Mouse (Mus musculus): Measurements from ENCODE around the gene Adgrg1.
"Not testable (repeated sequence)": the region's sequence is repeated elsewhere in the genome, so short reads cannot be mapped to it uniquely, and the experiment has no call there.

The Adgrg1 gene

DNA sequence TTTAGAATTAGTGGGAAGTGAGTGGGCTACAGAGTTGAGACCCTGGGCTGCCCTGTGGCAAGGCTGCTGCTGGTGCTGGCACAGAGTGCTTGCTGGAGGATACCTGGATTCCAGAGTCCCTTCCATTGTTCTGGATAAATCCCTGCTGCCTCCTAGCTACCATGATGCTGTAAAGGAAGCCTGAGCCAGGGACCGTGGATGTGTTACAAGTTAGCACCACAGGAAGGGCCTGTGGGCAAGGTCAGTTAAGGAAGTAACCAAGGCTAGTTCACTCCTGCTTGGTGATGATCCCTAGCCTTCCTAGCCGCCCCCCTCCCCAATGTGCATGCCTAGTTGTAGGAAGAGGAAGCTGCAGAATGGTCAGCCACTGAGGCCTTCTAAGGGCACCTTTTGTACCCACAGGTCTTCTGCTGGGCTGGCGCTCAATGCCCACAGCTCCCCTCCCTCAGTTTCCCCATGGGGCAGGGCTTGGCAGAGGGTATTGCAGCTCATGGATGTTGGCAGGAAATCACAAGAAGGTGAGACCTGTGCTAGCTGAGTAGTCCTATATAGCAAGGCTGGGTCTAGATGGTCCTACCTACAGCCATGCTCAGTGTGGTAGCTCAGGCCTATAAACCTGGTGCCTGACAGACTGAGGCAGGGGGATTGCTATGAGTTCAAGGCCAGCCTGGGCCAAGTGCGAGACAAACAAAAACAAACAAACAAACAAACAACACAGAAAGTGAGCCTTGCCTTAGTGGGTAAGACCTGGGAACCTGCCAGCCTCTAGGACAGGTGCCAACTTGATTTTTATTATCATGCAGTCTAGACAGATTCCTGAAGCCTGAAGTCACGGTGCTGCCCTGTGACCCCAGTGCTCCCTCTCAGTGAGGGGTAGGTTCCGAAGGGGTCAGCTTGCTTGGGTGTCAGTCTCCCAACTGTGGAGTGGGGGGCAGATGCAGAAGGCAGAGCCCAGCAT lies 22.6 kb downstream of the Adgrg1 start:
- peak; percentile 90 for DNase-seq

DNA sequence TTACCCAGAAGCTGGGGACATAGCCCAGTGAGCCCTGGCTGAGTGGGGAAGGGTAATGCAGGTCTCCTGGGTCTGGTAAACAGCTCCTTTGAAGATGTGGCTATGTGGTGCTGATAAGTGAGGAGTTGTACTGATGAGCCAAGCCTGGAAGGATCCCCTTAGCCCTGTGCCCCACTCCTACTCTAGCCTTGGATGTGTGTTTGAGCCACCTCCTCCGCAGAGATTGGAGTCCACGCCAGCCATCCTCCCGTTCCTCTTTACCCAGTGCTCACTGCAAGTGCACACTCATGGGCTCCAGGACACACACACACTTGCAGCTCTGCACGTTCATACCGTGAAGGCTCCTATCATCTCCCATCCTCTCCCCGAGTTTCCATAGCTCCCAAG lies 23.3 kb downstream of the Adgrg1 start:
- DNase-seq = no peak

DNA sequence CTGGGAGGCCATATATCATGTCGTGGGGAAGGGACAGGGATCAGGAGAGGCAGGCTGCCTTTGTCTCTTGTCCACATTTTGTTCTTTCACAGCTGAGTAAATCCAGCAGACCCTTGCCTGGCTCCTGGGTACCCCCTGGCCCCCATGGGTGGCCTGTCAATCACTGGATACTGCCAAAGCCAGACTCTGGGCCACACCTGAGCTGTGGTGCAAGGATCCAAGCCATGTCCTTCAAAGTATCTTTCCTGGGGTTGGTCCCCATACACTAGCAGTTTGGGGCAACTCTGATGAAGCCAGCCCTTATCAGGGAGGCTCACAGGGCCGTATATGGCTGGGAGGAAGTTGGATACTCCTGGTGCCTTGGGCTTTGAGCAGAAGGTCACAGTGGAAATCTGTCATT lies 23.9 kb downstream of the Adgrg1 start:
- DNase-seq = no peak

DNA sequence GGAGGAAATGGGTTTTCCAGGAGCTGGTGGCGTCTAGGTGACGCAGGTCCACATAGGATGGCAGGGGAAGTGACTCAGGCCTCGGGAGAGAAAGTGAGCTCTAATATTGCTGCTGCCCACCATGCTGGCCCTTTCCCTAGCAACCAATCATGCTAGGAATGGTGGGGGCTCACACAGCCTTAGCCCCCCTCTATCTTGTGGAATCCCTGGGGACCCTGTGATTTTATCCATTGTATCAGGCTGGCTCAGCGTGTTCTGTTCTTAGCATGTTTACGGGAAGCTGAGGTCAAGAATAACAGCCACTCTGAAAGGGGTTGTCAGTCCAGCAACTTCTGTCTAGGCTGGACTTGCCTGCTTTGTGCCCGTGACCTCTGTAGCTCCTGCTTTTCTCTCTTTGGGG lies 24.5 kb downstream of the Adgrg1 start:
- DNase-seq = peak; percentile 63

DNA sequence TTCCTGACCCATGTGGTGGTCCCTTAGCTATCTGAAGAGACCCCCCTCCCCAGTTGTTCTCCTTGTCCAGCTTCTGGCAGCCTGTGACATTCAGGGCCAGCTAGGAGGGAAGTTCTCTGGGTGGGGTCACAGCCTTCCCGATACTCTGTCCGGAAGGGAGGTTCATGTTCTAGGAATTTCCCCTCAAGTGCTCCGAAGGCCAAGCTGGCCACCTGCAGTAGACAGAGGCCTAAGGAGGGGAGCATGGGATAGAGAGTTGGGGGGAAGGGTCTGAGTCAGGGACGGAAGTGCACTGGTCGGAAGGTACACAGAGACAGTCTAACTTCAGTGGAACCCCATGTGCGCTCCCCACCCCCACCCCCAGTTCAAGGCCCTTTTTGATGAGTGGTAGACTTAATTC lies 25.4 kb downstream of the Adgrg1 start:
- peak; percentile 62 for DNase-seq

DNA sequence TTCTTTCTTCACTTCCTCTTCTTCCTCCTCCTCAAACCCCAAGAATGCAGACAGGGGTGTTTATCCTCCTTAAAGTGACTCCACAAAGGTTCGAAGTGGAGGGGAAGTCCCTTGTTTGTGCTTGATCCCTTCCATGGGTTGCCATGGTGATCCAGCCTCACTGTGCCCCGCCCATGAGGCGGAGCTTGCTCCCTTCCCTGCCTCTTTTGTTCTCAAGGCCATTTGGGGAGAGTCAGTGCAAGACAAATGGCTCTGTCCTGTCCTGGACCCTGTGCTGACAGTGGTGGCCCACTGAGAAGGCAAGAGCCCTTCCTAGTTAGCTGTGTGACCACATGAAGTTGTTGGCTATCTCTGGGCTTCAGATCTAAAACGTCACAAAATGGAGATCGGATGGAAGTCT lies 26.1 kb downstream of the Adgrg1 start:
- DNase-seq = peak; percentile 79

DNA sequence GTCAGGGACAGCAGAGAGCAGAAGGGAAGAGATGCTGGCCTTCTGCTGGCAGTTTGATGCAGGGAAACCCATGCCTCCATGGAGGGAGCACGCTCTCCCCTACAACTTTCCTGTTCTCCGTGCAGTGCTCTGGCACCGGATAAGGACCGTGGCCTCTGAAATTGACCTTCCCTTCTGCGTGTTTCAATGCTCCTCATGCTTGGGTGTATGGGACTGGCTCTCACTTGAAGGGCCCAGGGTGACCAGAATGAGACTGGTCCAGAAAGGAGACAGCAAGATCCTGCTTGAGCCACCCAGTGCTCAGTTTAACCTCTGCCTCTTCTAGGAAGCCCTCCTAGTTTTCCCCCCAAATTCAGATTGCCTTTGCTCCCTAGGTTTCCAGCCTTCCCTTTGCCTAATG lies 26.6 kb downstream of the Adgrg1 start:
- DNase-seq = no peak

DNA sequence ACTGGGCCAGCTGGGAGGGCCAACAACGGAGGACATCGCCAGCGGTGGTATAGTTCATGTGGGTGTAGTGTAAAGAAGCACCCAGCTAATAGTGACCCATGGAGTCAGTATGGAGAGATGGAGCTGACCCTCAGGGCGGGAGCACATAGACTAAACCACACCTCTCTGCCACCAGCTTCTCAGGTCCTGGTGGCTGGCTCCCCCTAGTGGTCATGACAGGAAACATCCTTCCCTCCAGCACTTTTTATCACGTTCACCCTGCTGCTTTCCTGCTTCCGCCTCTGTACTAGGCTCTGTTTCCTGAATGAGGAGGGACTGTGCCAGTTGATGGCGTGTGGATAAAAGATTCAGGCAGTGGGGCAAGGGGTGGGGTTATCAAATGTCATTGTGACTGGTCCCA lies 27.1 kb downstream of the Adgrg1 start:
- DNase-seq = peak; percentile 88

DNA sequence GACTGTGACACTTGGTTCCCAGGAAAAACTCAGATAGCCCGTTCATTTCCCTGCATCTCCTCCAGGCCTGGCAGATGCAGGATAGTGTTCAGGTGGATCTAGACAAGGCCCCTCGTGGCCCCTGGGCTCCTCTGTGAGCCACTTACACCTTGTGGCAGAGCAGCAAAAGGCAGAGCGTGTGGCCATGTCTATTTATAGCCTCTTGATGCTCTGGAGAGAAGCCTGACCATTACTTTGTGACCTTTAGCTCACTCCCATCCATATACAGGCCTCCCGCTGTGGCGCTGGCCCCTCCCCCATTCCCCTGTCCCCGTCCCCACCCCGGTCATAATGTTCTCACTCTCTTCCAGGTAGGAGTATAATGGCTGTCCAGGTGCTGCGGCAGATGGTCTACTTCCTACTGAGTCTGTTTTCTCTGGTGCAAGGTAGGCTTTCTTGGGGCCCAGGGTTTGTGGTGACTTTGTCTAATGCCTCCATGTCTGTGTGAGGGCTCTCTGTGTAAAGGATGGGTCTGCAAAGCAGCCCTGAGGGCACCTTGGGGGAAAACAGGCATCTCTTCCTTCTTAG lies 27.6 kb downstream of the Adgrg1 start:
- no peak for DNase-seq

DNA sequence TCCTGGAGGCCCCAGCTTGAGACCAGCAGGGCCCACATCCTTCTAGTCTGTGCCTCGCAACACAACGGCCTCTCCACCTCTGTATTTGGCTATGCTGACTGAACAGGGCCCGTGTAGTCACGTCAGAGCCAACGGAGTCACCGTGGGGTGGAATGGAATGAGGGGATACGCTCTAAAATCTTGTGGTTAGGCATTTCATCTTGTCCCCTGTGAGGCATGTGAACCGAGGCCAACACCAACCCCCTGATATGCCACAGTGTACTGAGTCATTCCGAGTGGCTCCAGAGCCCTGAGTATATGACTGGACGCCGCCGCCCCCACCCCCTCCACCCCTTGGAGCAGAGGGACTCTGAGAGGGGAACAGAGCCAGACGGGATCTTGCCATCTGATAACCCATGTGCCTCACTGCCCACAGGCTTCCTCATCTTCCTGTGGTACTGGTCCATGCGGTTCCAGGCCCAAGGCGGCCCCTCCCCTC lies 37.9 kb downstream of the Adgrg1 start:
- DNase-seq = no peak

DNA sequence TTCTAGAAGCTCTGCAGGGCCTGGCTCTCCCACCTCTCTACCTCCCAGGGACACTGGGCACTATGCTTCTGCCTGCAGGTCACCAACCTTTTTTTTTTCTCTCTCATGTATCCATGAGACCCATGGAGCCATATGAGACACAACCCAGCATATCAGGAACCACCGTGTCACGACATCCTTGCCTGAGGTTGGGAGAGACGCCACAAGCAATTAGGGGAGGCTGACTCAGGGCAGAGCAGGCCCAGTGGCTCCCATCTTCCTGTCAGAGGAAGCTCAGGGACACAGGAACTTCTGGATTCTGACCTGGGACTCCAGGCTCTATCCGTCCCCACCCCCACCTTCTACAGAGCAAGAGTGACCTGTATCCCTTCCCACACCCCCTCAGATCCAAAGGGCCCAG lies 41.3 kb downstream of the Adgrg1 start:
- DNase-seq = no peak

DNA sequence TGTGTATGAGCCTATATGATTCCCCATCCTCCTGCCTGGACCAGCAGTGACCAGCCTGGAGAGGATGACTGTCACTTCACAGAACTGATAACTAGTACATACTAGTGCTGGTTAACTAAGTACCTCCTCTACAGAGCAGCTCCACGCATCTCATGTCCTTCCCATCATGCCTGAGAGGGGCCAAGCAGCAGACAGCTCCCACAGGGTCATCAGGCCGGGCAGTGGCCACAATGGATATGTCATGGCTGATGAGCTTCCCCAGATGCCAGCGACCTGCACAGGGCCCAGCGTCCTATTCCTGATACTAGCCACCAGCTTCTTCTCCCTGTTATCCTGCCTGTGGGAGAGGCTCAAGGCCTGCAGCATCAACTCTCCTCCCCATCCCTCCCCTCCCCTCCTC lies 42.1 kb downstream of the Adgrg1 start:
- DNase-seq = no peak

DNA sequence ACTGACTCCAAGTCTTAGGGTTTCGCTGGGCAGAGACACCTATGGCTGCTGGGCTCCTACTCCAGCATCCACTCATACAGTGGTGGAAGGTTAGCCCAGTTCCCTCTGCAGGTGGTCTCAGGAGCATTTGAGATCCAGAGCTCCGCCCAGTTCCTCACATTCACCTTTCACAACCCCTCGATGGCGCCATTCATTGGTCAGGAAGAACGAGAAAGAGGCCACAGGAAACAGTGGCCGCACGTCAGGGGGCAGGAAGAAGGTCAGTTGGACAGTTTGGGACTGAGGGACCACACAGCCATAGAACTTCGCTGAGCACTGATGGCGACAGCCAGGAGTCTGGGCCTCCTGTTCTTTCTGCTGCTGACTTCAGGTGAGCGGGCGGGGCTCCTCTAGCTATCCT lies 42.9 kb downstream of the Adgrg1 start, which contains the start of gene Adgrg3:
TSS of gene Adgrg3 (plus strand) at position 242 of the 400 bp plus-strand sequence.
- DNase-seq = no peak

DNA sequence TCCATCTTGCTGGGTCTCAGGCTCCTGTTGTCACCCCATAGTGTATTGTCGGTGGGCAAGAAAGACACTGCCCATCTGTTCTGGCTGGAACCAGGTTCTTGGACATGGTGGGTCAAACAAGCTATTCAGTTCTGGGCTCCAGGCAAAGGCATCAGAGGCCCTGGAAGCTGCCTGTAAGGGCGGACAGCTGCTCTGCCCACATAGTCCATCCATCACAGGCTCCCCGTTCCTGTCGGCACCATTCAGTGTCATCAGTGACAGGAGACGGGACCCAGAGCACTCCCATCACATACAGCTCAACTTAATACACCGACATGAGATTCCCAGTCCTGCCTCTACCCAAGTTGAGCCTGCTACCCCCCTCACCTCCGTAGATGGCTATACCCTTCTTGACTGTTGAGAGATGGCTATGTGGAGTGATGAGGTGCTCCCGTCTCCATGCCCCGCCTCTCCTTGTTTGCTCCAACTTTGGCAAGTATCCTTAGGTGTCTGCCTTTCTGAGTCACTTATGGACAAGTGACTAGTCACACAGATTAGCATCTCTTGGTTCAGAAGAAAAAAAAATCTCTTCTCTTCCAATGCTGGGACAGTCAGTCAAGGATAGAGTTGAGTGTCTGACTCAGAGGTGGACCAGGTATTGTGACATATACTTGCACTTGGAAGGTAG lies 43.6 kb downstream of the Adgrg1 start:
- no peak for DNase-seq

DNA sequence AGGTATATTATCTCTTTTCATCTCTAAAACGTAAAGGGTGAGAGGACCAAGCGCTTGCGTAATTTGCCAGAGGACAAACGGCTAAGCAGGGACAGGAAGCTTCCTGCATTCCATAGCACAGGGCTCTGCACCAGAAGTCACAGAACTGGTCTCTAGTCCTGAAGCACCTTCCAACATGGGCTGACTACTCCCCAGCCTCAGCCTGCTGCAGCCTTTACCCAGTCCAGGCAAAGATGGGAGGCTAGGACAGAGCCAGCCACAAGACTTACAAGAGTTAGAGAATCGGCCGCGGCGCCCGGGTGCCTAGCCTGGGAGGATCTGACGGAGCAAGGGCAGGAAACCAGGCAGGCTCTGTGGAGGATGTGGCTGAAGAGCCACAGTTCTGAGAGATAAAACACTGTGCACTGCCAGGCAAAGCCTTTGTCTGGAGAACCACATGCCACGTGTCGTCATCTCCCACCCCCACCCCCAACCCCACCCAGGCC lies 45.8 kb downstream of the Adgrg1 start:
- no peak for DNase-seq

DNA sequence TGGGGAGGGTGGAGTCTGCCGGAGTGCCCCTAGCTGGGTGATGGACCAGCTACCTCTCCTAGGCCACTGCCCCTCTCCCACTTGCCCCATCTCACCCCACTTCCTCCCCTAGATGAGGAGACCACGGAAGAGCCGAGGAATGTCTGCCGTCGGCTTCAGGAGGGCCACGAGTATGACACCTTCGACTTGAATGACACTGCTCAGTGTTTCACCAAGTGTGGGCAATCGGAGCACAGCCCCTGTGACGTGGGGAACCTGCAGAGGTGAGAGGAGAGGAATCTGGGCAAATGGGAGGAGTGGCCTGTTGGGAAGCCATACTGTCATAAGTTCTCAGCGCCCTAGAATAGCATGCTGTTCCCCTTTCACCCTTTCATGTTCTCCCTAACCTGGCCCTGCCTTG lies 46.3 kb downstream of the Adgrg1 start:
- no peak for DNase-seq

DNA sequence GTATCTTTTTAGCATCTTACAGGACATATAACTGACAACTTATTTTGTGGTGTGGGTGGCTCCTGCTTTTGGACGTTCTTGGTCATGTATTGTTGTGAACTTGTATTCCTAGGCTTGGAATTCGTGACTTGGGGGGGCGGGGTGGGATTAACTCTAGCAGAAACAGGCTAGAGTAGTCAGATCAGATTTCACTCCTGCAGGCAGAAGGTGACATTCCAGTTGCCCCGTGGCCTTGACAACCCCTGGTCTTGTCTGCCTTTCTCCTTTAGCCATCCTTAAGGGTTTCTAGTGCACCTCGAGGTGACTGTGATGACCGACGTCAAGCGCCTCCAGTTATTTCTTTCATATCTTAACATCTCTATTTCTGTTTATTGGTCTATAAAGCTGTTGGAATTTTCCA lies 48.6 kb downstream of the Adgrg1 start:
- no peak for DNase-seq

DNA sequence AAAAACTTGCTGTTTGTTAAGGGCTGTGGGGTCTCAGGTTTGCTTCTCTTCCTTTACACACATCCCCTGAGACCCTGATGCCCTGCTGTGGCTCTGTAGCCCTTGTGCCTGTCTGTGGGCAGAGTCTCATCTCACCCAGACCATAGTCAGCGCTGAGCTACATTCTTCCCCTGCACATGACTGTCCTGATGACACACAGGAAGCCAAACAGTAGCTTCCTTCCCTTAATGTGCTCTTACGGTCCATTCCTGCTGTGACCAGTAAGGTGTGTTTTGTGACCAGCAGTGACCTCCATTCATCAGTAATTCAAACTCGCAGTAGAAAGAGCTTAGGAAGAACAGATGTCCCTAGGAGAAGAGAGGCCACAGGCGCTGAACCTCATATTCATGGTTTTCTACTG lies 49.8 kb downstream of the Adgrg1 start:
- DNase-seq = no peak

DNA sequence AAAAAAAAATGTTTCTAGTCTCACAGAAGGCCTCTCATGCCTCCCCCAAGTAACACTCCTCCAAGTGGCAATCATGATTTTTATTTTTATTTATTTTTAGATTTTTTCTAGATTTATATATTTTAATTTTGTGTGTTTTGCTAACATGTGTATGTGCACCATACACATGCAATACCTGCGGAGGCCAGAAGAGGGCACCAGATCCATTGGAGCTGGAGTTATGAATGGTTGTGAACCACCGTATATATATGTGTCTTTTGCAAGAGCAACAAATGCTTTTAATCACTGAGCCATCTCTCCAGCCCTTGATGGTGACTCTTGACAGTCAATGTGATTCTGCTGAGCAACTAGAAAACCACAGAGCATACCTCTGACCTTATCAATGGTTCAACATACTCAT lies 50.9 kb downstream of the Adgrg1 start:
- DNase-seq = peak; percentile 35

DNA sequence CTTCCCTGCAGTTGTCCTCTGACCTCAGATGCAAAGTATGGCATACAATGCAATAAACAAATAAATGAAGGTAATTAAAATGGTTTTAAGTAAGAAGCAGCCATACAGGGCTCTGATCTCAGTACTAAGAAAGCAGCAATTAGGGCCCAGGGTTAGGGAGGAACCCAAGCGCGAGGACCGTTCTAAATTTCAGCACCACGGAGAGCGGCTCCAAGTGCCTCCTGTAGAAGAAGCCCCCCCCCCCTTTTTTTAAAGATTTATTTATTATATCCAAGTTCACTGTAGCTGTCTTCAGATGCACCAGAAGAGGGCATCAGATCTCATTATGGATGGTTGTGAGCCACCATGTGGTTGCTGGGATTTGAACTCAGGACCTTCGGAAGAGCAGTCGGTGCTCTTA lies 53.8 kb downstream of the Adgrg1 start:
- DNase-seq = not testable (repeated sequence)

DNA sequence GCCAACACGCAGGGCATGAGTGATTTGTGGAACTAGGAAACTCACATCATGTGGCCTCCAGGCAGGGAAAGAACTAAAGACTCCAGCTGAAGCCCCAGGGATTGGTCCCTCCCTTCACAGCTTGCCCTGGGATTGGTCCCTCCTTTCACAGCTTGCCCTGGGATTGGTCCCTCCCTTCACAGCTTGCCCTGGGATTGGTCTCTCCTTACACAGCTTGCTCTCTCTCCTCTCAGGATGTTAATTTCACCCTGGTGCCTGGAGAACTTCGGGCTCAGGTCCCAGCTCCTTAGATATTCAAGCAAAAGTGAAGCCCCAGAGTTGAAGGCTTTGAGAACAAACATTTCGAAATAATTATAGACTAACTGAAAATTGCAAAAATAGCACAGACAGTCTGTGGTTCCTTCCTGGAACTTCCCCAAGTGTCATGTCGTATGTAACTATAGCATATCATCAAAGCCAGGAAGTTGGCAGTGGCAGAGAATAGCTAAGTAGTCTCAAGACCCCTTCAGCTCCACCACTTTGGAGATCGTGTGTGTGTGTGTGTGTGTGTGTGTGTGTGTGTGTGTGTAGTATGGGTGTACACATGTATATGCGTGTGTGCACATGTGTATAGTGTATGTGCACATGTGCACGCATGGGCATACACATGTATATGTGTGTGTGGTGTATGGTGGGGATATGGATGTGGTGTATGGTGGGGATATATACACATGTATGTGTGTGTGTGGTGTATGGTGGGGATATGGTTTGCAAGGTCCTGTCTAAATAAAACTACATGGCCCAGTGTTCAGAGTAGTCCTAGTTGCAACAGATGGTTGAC lies 62.8 kb downstream of the Adgrg1 start:
- DNase-seq = peak; percentile 27

DNA sequence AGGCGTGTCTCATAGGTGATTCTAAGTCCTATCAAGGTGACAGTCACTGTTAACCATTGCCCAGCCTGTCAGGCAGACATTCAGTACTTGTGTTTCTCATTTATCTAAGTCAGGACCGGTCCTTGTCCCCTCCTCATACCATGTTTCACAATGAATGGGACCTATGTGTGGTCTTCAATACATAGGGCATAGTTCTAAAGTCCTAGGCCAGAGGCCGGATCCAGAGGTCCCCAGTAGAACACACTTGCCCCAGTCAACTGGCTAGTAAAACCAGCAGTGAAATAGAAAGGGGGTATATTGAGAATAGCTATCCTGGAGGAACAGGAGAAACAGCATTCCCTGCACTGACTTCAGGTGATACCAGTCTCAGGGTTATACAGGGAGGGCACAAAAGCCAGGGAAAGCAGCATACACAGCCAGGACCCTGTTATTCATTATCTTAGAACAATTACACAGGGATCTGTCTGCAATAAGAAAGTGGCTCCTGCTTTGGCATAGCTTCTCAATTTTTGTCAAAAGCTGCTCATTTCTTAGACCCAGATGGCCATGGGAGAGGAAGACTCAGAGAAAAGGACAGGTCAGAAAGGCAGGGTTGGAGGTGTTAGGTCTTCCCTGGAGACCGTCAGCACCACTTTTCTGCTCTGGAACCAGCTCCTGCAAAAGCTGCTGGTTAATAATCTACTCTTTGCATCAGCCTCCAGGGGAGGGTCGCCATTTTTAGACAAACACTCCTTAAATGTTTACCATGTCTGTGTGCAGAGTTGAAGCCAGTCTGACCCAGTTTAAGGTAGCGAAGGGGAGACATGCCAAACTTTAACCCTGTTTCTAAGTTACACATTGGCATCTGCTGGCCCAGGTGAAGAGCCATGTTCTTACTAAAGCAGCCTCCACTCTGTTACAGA lies 67.6 kb downstream of the Adgrg1 start:
- DNase-seq = peak; percentile 41

Measured in kidney, adult 9 months (tissue).